Mouse (Mus musculus): ENCODE measurements around the gene Ttll7.

GRCm38 (mm10) chr3:147016506-147016905, 164.3 kb downstream of the Ttll7 start:
- TF ChIP-seq CTCF (IDR thresholded peaks at IDR 0.05; ENCODE audit: borderline replicate concordance, extremely low read depth, insufficient read depth, insufficient read length) (no peak), POLR2A (IDR thresholded peaks at IDR 0.05; ENCODE audit: borderline replicate concordance, extremely low read depth, insufficient read depth, insufficient read length, poor library complexity, severe bottlenecking) (no peak)

All from brain, embryonic 14.5 days (tissue).